Mouse (Mus musculus): ENCODE results near the gene Paqr5.

- TF ChIP-seq MYOG (IDR thresholded peaks at IDR 0.05; ENCODE audit: control insufficient read depth in 1 of 3, insufficient read depth in 1 of 3, insufficient read length in 2 of 3, low read depth in 2 of 3) = no peak
- TF ChIP-seq E2F4 (IDR thresholded peaks at IDR 0.05; ENCODE audit: insufficient read depth) = no peak
- TF ChIP-seq SRF (IDR thresholded peaks at IDR 0.05; ENCODE audit: control insufficient read depth, insufficient read length, low read depth) = no peak
- TF ChIP-seq POLR2A (IDR thresholded peaks at IDR 0.05; ENCODE audit: insufficient read length, low read depth) = no peak
- no peak for TF ChIP-seq USF1 (IDR thresholded peaks at IDR 0.05; ENCODE audit: low read depth)
- no peak for TF ChIP-seq MAX (IDR thresholded peaks at IDR 0.05; ENCODE audit: low read depth)
- TF ChIP-seq POLR2AphosphoS2 (IDR thresholded peaks at IDR 0.05; ENCODE audit: insufficient read length, low read depth) = no peak
- no peak for TF ChIP-seq REST (IDR thresholded peaks at IDR 0.05; ENCODE audit: insufficient read depth, insufficient read length)
- TF ChIP-seq MYOD1 (IDR thresholded peaks at IDR 0.05; ENCODE audit: control insufficient read depth in 1 of 3, insufficient read length in 2 of 3, low read depth in 2 of 3) = no peak
- no peak for TF ChIP-seq TCF12 (IDR thresholded peaks at IDR 0.05; ENCODE audit: insufficient read depth, poor library complexity, severe bottlenecking)
- no peak for TF ChIP-seq CEBPB (IDR thresholded peaks at IDR 0.05; ENCODE audit: insufficient read depth, poor library complexity, severe bottlenecking)
- no peak for TF ChIP-seq TCF3 (IDR thresholded peaks at IDR 0.05; ENCODE audit: insufficient read length, low read depth)
Measured at GRCm38 (mm10) chr9:62015504-62015903, 11.2 kb downstream of the Paqr5 start.

All from myocyte (in vitro differentiated cells).